Mouse (Mus musculus): ENCODE measurements at regions not wholly inside any gene's neighbourhood (a gene's known extent, or its start where the extent isn't known, plus 50 kb on each side); places are given as distances from the start of the nearest gene placed in this dataset.

GRCm38 (mm10) chr13:103472216-103472615 lies 137.9 kb upstream of the Mast4 start:
- H3K36me3 ChIP-seq (ENCODE audit: control insufficient read depth, insufficient read depth, low read length): no peaks in the 10 kb centered on the region
- H3K4me3 ChIP-seq (ENCODE audit: low read length): no peak overlapping the region
- H3K27me3 ChIP-seq (replicated peaks; ENCODE audit: control insufficient read depth, insufficient read depth, low read length): no peaks in the 10 kb centered on the region
- H3K9me3 ChIP-seq (ENCODE audit: control insufficient read depth, low read length): no peaks in the 10 kb centered on the region
- H3K4me2 ChIP-seq (ENCODE audit: low read length): no peak overlapping the region
- no peak overlapping the region for H3K9ac ChIP-seq (ENCODE audit: low read depth, low read length)
- no peak for ATAC-seq
- no peaks in the 10 kb centered on the region for H3K4me1 ChIP-seq (ENCODE audit: control insufficient read depth, insufficient read depth, low read depth, low read length)
- H3K27ac ChIP-seq (ENCODE audit: low read depth, low read length): no peak overlapping the region
- WGBS: 69% methylated on average over 6 of the region's 6 CpGs

- WGBS: 67% methylated on average over 6 of the region's 6 CpGs
- H3K9me3 ChIP-seq (ENCODE audit: control insufficient read depth, low read length): no peaks in the 10 kb centered on the region
- no peak for ATAC-seq
Observed at GRCm38 (mm10) chr13:103470141-103470540, 135.8 kb upstream of the Mast4 start.

GRCm38 (mm10) chr13:103460499-103460898 lies 126.2 kb upstream of the Mast4 start:
- Histone ChIP-seq H3K4me2 (ENCODE audit: low read length) (no peak overlapping the region), H3K9ac (ENCODE audit: low read depth, low read length) (no peak overlapping the region), H3K4me3 (ENCODE audit: low read length) (no peak overlapping the region), H3K9me3 (ENCODE audit: control insufficient read depth, low read length) (no peaks in the 10 kb centered on the region), H3K36me3 (ENCODE audit: control insufficient read depth, insufficient read depth, low read length) (no peaks in the 10 kb centered on the region), H3K27ac (ENCODE audit: low read depth, low read length) (no peak overlapping the region), H3K4me1 (ENCODE audit: control insufficient read depth, insufficient read depth, low read depth, low read length) (no peaks in the 10 kb centered on the region), H3K27me3 (replicated peaks; ENCODE audit: control insufficient read depth, insufficient read depth, low read length) (no peaks in the 10 kb centered on the region)
- no peak for ATAC-seq
- WGBS: 82% methylated on average over 4 of the region's 4 CpGs

More at GRCm38 (mm10) chr13:103470141-103470540, 135.8 kb upstream of the Mast4 start:
- H3K4me3 ChIP-seq (ENCODE audit: low read length): no peak overlapping the region
- H3K27ac ChIP-seq (ENCODE audit: low read depth, low read length): no peak overlapping the region
- no peaks in the 10 kb centered on the region for H3K27me3 ChIP-seq (replicated peaks; ENCODE audit: control insufficient read depth, insufficient read depth, low read length)
- H3K9ac ChIP-seq (ENCODE audit: low read depth, low read length): no peak overlapping the region
- no peak overlapping the region for H3K4me2 ChIP-seq (ENCODE audit: low read length)
- no peaks in the 10 kb centered on the region for H3K4me1 ChIP-seq (ENCODE audit: control insufficient read depth, insufficient read depth, low read depth, low read length)
- H3K36me3 ChIP-seq (ENCODE audit: control insufficient read depth, insufficient read depth, low read length): no peaks in the 10 kb centered on the region

GRCm38 (mm10) chr13:103459486-103460147 lies 125.3 kb upstream of the Mast4 start:
- no peak for ATAC-seq
- Histone ChIP-seq H3K4me3 (ENCODE audit: low read length) (no peak overlapping the region), H3K9me3 (ENCODE audit: control insufficient read depth, low read length) (no peaks in the 10 kb centered on the region), H3K27ac (ENCODE audit: low read depth, low read length) (no peak overlapping the region), H3K36me3 (ENCODE audit: control insufficient read depth, insufficient read depth, low read length) (no peaks in the 10 kb centered on the region), H3K9ac (ENCODE audit: low read depth, low read length) (no peak overlapping the region), H3K4me1 (ENCODE audit: control insufficient read depth, insufficient read depth, low read depth, low read length) (no peaks in the 10 kb centered on the region), H3K4me2 (ENCODE audit: low read length) (no peak overlapping the region), H3K27me3 (replicated peaks; ENCODE audit: control insufficient read depth, insufficient read depth, low read length) (no peaks in the 10 kb centered on the region)
- WGBS: 91% methylated on average over 13 of the region's 13 CpGs

GRCm38 (mm10) chr13:103452837-103453236 lies 118.5 kb upstream of the Mast4 start:
- H3K27me3 ChIP-seq (replicated peaks; ENCODE audit: control insufficient read depth, insufficient read depth, low read length): no peaks in the 10 kb centered on the region
- ATAC-seq: no peak
- H3K36me3 ChIP-seq (ENCODE audit: control insufficient read depth, insufficient read depth, low read length): no peaks in the 10 kb centered on the region
- H3K4me1 ChIP-seq (ENCODE audit: control insufficient read depth, insufficient read depth, low read depth, low read length): no peaks in the 10 kb centered on the region
- no peaks in the 10 kb centered on the region for H3K9me3 ChIP-seq (ENCODE audit: control insufficient read depth, low read length)
- H3K9ac ChIP-seq (ENCODE audit: low read depth, low read length): no peak overlapping the region
- WGBS: 80% methylated on average over 4 of the region's 4 CpGs
- H3K4me3 ChIP-seq (ENCODE audit: low read length): no peak overlapping the region
- no peak overlapping the region for H3K4me2 ChIP-seq (ENCODE audit: low read length)
- H3K27ac ChIP-seq (ENCODE audit: low read depth, low read length): no peak overlapping the region

GRCm38 (mm10) chr13:103430589-103430988 lies 96.3 kb upstream of the Mast4 start:
- WGBS: 79% methylated on average over 3 of the region's 3 CpGs
- Histone ChIP-seq H3K27ac (ENCODE audit: low read depth, low read length) (no peak overlapping the region), H3K4me3 (ENCODE audit: low read length) (no peak overlapping the region), H3K4me2 (ENCODE audit: low read length) (no peak overlapping the region), H3K27me3 (replicated peaks; ENCODE audit: control insufficient read depth, insufficient read depth, low read length) (no peaks in the 10 kb centered on the region), H3K9ac (ENCODE audit: low read depth, low read length) (no peak overlapping the region), H3K36me3 (ENCODE audit: control insufficient read depth, insufficient read depth, low read length) (no peaks in the 10 kb centered on the region), H3K4me1 (ENCODE audit: control insufficient read depth, insufficient read depth, low read depth, low read length) (no peaks in the 10 kb centered on the region), H3K9me3 (ENCODE audit: control insufficient read depth, low read length) (no peaks in the 10 kb centered on the region)
- ATAC-seq: peak; percentile 34; the same call in 1 of the 2 replicates

GRCm38 (mm10) chr13:103424011-103424410 lies 89.7 kb upstream of the Mast4 start:
- WGBS: 79% methylated on average over 7 of the region's 7 CpGs

GRCm38 (mm10) chr13:103423417-103423816 lies 89.1 kb upstream of the Mast4 start:
- no peak overlapping the region for H3K9ac ChIP-seq (ENCODE audit: low read depth, low read length)
- H3K4me3 ChIP-seq (ENCODE audit: low read length): no peak overlapping the region
- no peaks in the 10 kb centered on the region for H3K9me3 ChIP-seq (ENCODE audit: control insufficient read depth, low read length)
- H3K27me3 ChIP-seq (replicated peaks; ENCODE audit: control insufficient read depth, insufficient read depth, low read length): no peaks in the 10 kb centered on the region
- H3K4me2 ChIP-seq (ENCODE audit: low read length): no peak overlapping the region
- WGBS: 81% methylated on average over 8 of the region's 8 CpGs
- no peak overlapping the region for H3K27ac ChIP-seq (ENCODE audit: low read depth, low read length)
- H3K36me3 ChIP-seq (ENCODE audit: control insufficient read depth, insufficient read depth, low read length): no peaks in the 10 kb centered on the region
- no peaks in the 10 kb centered on the region for H3K4me1 ChIP-seq (ENCODE audit: control insufficient read depth, insufficient read depth, low read depth, low read length)
- ATAC-seq: no peak

More at GRCm38 (mm10) chr13:103424011-103424410, 89.7 kb upstream of the Mast4 start:
- no peaks in the 10 kb centered on the region for H3K9me3 ChIP-seq (ENCODE audit: control insufficient read depth, low read length)
- H3K4me3 ChIP-seq (ENCODE audit: low read length): no peak overlapping the region
- no peaks in the 10 kb centered on the region for H3K4me1 ChIP-seq (ENCODE audit: control insufficient read depth, insufficient read depth, low read depth, low read length)
- no peak overlapping the region for H3K27ac ChIP-seq (ENCODE audit: low read depth, low read length)
- H3K27me3 ChIP-seq (replicated peaks; ENCODE audit: control insufficient read depth, insufficient read depth, low read length): no peaks in the 10 kb centered on the region
- no peaks in the 10 kb centered on the region for H3K36me3 ChIP-seq (ENCODE audit: control insufficient read depth, insufficient read depth, low read length)
- H3K9ac ChIP-seq (ENCODE audit: low read depth, low read length): no peak overlapping the region
- H3K4me2 ChIP-seq (ENCODE audit: low read length): no peak overlapping the region
- no peak for ATAC-seq

- no peak for ATAC-seq
- H3K4me3 ChIP-seq (ENCODE audit: low read length): no peak overlapping the region
- no peaks in the 10 kb centered on the region for H3K36me3 ChIP-seq (ENCODE audit: control insufficient read depth, insufficient read depth, low read length)
- H3K4me1 ChIP-seq (ENCODE audit: control insufficient read depth, insufficient read depth, low read depth, low read length): no peaks in the 10 kb centered on the region
- no peaks in the 10 kb centered on the region for H3K9me3 ChIP-seq (ENCODE audit: control insufficient read depth, low read length)
- no peaks in the 10 kb centered on the region for H3K27me3 ChIP-seq (replicated peaks; ENCODE audit: control insufficient read depth, insufficient read depth, low read length)
- H3K27ac ChIP-seq (ENCODE audit: low read depth, low read length): no peak overlapping the region
- 89% methylated on average over 8 of the region's 8 CpGs for WGBS
- no peak overlapping the region for H3K9ac ChIP-seq (ENCODE audit: low read depth, low read length)
- H3K4me2 ChIP-seq (ENCODE audit: low read length): no peak overlapping the region
Observed at GRCm38 (mm10) chr13:103422997-103423396, 88.7 kb upstream of the Mast4 start.
